Mouse (Mus musculus): ENCODE data around the gene Tarm1.

Gene Tarm1

GRCm38 (mm10) chr7:3439984-3440383, 62.4 kb downstream of the Tarm1 start:
- DNase-seq = no peak

GRCm38 (mm10) chr7:3437941-3438340, 64.5 kb downstream of the Tarm1 start:
- no peak for DNase-seq
